Mouse (Mus musculus): ENCODE results near the gene Tle3. TPM values are rescaled to one million over a fixed set of nuclear protein-coding genes. Genes with fewer than 3 reads are reported as not detected.

The Tle3 gene
- polyA plus RNA-seq, 1 experiment: 47.2 TPM

DNA sequence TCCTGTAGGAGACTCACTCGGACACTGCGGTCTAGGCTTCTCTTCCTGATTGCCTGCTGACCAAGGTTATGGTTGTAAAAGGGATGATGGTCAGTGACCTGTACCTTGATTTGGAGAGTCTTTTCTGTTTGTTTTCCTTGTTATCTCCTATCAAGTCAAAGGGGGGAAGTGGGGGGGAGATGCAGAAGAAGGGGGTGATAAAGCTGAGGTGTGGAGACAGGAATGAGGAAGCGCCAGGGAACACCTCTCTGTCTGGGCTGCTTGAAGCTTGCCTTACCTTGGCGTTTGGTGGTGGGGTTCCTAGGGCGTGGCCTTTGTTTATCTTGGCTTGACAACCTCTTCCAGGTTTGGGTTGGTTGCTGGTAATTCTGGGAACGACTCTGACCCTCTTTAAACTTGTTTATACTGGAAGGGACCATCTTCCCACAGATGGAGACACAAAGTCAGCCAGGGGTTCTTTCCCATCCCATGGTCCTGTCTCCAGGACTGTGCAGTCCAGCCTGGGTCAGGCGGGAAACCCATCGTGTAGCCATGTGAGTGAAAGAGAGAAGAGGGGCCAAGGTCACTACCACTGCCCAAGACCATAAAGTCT lies 10.5 kb downstream of the Tle3 start:
- H3K36me3 ChIP-seq (ENCODE audit: control insufficient read depth, insufficient read depth, low read length): no peaks in the 10 kb centered on the region
- TF ChIP-seq CTCF (conservative IDR thresholded peaks at IDR 0.05; ENCODE audit: insufficient read depth, insufficient read length, low read depth, low read length): no peak
- TF ChIP-seq POLR2A (IDR thresholded peaks at IDR 0.05; ENCODE audit: low read depth, low read length): no peak
- H3K27ac ChIP-seq (ENCODE audit: insufficient read depth, low read depth, low read length): no peak overlapping the region
- no peaks in the 10 kb centered on the region for H3K27me3 ChIP-seq (replicated peaks; ENCODE audit: control insufficient read depth, insufficient read depth, low read length)
- no peak overlapping the region for H3K4me3 ChIP-seq (ENCODE audit: insufficient read depth, low read depth, low read length)
- no peak for DNase-seq
- WGBS: 69% methylated on average over 8 of the region's 8 CpGs
- H3K4me1 ChIP-seq (ENCODE audit: control insufficient read depth, insufficient read depth, low read length): peaks cover 34% of the 10 kb centered on the region

- no peak for TF ChIP-seq POLR2A (IDR thresholded peaks at IDR 0.05; ENCODE audit: low read depth, low read length)
- no peak for TF ChIP-seq CTCF (conservative IDR thresholded peaks at IDR 0.05; ENCODE audit: insufficient read depth, insufficient read length, low read depth, low read length)
- H3K4me3 ChIP-seq (ENCODE audit: insufficient read depth, low read depth, low read length): no peak overlapping the region
- no peak overlapping the region for H3K27ac ChIP-seq (ENCODE audit: insufficient read depth, low read depth, low read length)
- WGBS: 86% methylated on average over 6 of the region's 6 CpGs
- H3K27me3 ChIP-seq (replicated peaks; ENCODE audit: control insufficient read depth, insufficient read depth, low read length): no peaks in the 10 kb centered on the region
- no peak for DNase-seq
- no peaks in the 10 kb centered on the region for H3K36me3 ChIP-seq (ENCODE audit: control insufficient read depth, insufficient read depth, low read length)
- H3K4me1 ChIP-seq (ENCODE audit: control insufficient read depth, insufficient read depth, low read length): peaks cover 36% of the 10 kb centered on the region
Measured at GRCm38 (mm10) chr9:61384101-61384500, 11.9 kb downstream of the Tle3 start.

DNA sequence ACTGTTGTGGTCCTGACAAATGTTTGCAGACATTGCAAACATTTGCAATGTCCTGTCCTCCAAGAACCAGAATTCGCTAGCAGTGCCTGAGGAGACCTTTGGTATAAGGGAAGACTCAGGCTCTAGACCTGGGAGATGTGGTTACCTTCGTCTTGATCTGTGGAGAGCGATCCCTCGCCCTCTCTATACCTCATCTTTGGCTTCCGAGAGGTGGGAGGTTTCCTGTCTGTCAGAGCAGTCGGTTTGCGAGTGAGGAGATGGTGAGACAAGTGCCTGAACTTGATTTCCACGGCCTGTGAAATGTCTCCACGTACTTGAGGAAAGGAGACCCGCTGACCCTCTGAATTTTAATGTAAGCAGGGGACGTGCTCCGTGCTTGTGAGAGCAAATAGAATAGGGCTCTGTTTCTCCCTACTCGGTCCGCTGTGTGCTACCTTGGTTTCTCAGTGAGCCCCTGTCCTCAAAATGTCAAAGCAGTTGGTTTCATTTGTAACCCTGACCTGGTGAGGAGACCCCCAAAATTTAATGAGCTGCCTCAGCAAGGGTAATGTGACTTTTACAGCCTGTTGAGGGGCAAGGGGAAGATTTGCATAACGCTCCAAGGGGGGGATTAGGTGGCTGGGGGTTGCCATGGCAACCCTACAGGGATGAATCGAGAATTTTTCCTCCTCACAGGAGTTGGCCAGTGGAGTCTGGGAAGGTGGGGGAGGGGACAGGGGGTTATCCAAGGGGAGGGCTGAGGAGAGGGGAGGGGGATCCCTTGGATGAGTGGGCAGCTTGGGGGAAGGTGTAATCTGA lies 12.7 kb downstream of the Tle3 start:
- Histone ChIP-seq H3K27ac (ENCODE audit: insufficient read depth, low read depth, low read length) (no peak overlapping the region), H3K4me1 (ENCODE audit: control insufficient read depth, insufficient read depth, low read length) (peaks cover 37% of the 10 kb centered on the region), H3K27me3 (replicated peaks; ENCODE audit: control insufficient read depth, insufficient read depth, low read length) (no peaks in the 10 kb centered on the region), H3K36me3 (ENCODE audit: control insufficient read depth, insufficient read depth, low read length) (no peaks in the 10 kb centered on the region), H3K4me3 (ENCODE audit: insufficient read depth, low read depth, low read length) (no peak overlapping the region)
- 82% methylated on average over 16 of the region's 16 CpGs for whole genome bisulfite sequencing
- DNase-seq: no peak
- TF ChIP-seq POLR2A (IDR thresholded peaks at IDR 0.05; ENCODE audit: low read depth, low read length): no peak
- no peak for TF ChIP-seq CTCF (conservative IDR thresholded peaks at IDR 0.05; ENCODE audit: insufficient read depth, insufficient read length, low read depth, low read length)

DNA sequence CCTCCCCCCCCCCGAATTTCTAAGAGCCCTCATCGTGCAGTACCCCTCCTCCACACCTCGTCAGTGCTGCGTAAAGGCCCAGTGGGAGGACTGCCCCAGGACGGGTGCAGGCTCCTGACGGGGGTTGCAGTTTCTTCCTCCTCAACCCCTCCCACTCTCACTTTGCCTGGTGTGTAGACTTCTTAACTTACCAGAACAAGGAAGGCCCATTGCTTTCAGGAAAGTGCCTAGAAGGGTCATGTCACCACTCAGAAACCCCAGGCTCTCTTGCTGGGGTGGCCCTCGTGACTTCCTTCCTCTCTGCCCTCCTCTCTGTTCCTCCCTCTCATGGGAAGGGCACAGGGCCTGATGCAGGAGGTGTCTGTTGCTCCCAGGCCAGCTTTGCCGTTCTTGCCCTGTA lies 13.6 kb downstream of the Tle3 start:
- no peaks in the 10 kb centered on the region for H3K27me3 ChIP-seq (replicated peaks; ENCODE audit: control insufficient read depth, insufficient read depth, low read length)
- no peak overlapping the region for H3K4me3 ChIP-seq (ENCODE audit: insufficient read depth, low read depth, low read length)
- WGBS: 55% methylated on average over 8 of the region's 8 CpGs
- TF ChIP-seq POLR2A (IDR thresholded peaks at IDR 0.05; ENCODE audit: low read depth, low read length) (no peak), CTCF (conservative IDR thresholded peaks at IDR 0.05; ENCODE audit: insufficient read depth, insufficient read length, low read depth, low read length) (no peak)
- H3K27ac ChIP-seq (ENCODE audit: insufficient read depth, low read depth, low read length): no peak overlapping the region
- no peaks in the 10 kb centered on the region for H3K36me3 ChIP-seq (ENCODE audit: control insufficient read depth, insufficient read depth, low read length)
- no peak for DNase-seq
- peaks cover 40% of the 10 kb centered on the region for H3K4me1 ChIP-seq (ENCODE audit: control insufficient read depth, insufficient read depth, low read length)

GRCm38 (mm10) chr9:61386314-61386713 lies 14.1 kb downstream of the Tle3 start:
- DNase-seq: no peak
- H3K36me3 ChIP-seq (ENCODE audit: control insufficient read depth, insufficient read depth, low read length): no peaks in the 10 kb centered on the region
- no peak overlapping the region for H3K4me3 ChIP-seq (ENCODE audit: insufficient read depth, low read depth, low read length)
- no peaks in the 10 kb centered on the region for H3K27me3 ChIP-seq (replicated peaks; ENCODE audit: control insufficient read depth, insufficient read depth, low read length)
- WGBS: 93% methylated on average over 2 of the region's 2 CpGs
- TF ChIP-seq CTCF (conservative IDR thresholded peaks at IDR 0.05; ENCODE audit: insufficient read depth, insufficient read length, low read depth, low read length) (no peak), POLR2A (IDR thresholded peaks at IDR 0.05; ENCODE audit: low read depth, low read length) (no peak)
- peaks cover 44% of the 10 kb centered on the region for H3K4me1 ChIP-seq (ENCODE audit: control insufficient read depth, insufficient read depth, low read length)
- no peak overlapping the region for H3K27ac ChIP-seq (ENCODE audit: insufficient read depth, low read depth, low read length)

GRCm38 (mm10) chr9:61387797-61388196 lies 15.6 kb downstream of the Tle3 start:
- Histone ChIP-seq H3K36me3 (ENCODE audit: control insufficient read depth, insufficient read depth, low read length) (no peaks in the 10 kb centered on the region), H3K4me1 (ENCODE audit: control insufficient read depth, insufficient read depth, low read length) (peaks cover 46% of the 10 kb centered on the region), H3K27me3 (replicated peaks; ENCODE audit: control insufficient read depth, insufficient read depth, low read length) (no peaks in the 10 kb centered on the region), H3K4me3 (ENCODE audit: insufficient read depth, low read depth, low read length) (no peak overlapping the region), H3K27ac (ENCODE audit: insufficient read depth, low read depth, low read length) (peak overlapping the region; percentile 14; the same call in 1 of the 2 replicates)
- WGBS: 66% methylated on average over 5 of the region's 5 CpGs
- DNase-seq: no peak
- TF ChIP-seq CTCF (conservative IDR thresholded peaks at IDR 0.05; ENCODE audit: insufficient read depth, insufficient read length, low read depth, low read length) (no peak), POLR2A (IDR thresholded peaks at IDR 0.05; ENCODE audit: low read depth, low read length) (no peak)

- Histone ChIP-seq H3K4me3 (ENCODE audit: insufficient read depth, low read depth, low read length) (no peak overlapping the region), H3K36me3 (ENCODE audit: control insufficient read depth, insufficient read depth, low read length) (peaks cover 2% of the 10 kb centered on the region; the same call in 1 of the 2 replicates), H3K27ac (ENCODE audit: insufficient read depth, low read depth, low read length) (peak overlapping the region; percentile 34; the same call in 1 of the 2 replicates), H3K27me3 (replicated peaks; ENCODE audit: control insufficient read depth, insufficient read depth, low read length) (no peaks in the 10 kb centered on the region), H3K4me1 (ENCODE audit: control insufficient read depth, insufficient read depth, low read length) (peaks cover 48% of the 10 kb centered on the region)
- no peak for TF ChIP-seq POLR2A (IDR thresholded peaks at IDR 0.05; ENCODE audit: low read depth, low read length)
- peak; percentile 69 for DNase-seq
- WGBS: 54% methylated on average over 12 of the region's 12 CpGs
Measured at GRCm38 (mm10) chr9:61388214-61388613, 16.0 kb downstream of the Tle3 start.
